Mouse (Mus musculus): ENCODE measurements around the gene Dazap2. TPM values are rescaled to one million over a fixed set of nuclear protein-coding genes. Genes with fewer than 3 reads are reported as not detected.
A peak's percentile ranks its signal among the peaks of the same experiment; 100 is the strongest.

Dazap2 gene
- total RNA-seq (2021), result 10 to 100 TPM; 97.6 to 98.1 TPM
- long read RNA-seq, experiment 1, transcript Dazap2-201 (4 exons, 2,135 nt), result major isoform, 139 of 157 reads
- long read RNA-seq, experiment 1, partial matches to known transcripts, result 12 of 157 reads
- long read RNA-seq, experiment 1, other reads (novel, unspliced or antisense), result 6 of 157 reads
- long read RNA-seq, experiment 2, transcript Dazap2-201 (4 exons, 2,135 nt), result major isoform, 105 of 127 reads
- long read RNA-seq, experiment 2, partial matches to known transcripts, result 11 of 127 reads
- long read RNA-seq, experiment 2, other reads (novel, unspliced or antisense), result 11 of 127 reads

- intact Hi-C loops (cut with DNase I), result loop anchor here (5.0 kb wide), 2 partner anchors 63 to 123 kb away; partner anchors contain the start of gene Tfcp2
- peak; percentile 98 to 99 for DNase-seq (ENCODE audit: low spot score in 2 of 2)
These were observed at the start of gene Dazap2 for GRCm38 (mm10) chr15:100614996-100615824. Gene Dazap2, plus strand, starts transcription at chr15:100615349.

GRCm38 (mm10) chr15:100566531-100566930 is 48.6 kb upstream of the Dazap2 start:
- DNase-seq (ENCODE audit: low spot score in 2 of 2), result no peak
- intact Hi-C loops (cut with DNase I), result no loop called here

- intact Hi-C loops (cut with DNase I), result no loop called here
- no peak for DNase-seq (ENCODE audit: low spot score in 2 of 2)
These were observed 45.9 kb upstream of the Dazap2 start for GRCm38 (mm10) chr15:100569239-100569638.

- DNase-seq (ENCODE audit: low spot score in 2 of 2), result no peak
- intact Hi-C loops (cut with DNase I), result no loop called here
These were observed 41.2 kb upstream of the Dazap2 start for GRCm38 (mm10) chr15:100573946-100574345.

- intact Hi-C loops (cut with DNase I), result no loop called here
- no peak for DNase-seq (ENCODE audit: low spot score in 2 of 2)
These were observed 40.8 kb upstream of the Dazap2 start for GRCm38 (mm10) chr15:100574378-100574777.

GRCm38 (mm10) chr15:100575366-100575765 is 39.8 kb upstream of the Dazap2 start:
- intact Hi-C loops (cut with DNase I), result no loop called here
- no peak for DNase-seq (ENCODE audit: low spot score in 2 of 2)

GRCm38 (mm10) chr15:100576392-100576791 is 38.8 kb upstream of the Dazap2 start:
- intact Hi-C loops (cut with DNase I), result no loop called here
- DNase-seq (ENCODE audit: low spot score in 2 of 2), result no peak

- intact Hi-C loops (cut with DNase I), result no loop called here
- no peak for DNase-seq (ENCODE audit: low spot score in 2 of 2)
These were observed 38.3 kb upstream of the Dazap2 start for GRCm38 (mm10) chr15:100576810-100577209.

GRCm38 (mm10) chr15:100577972-100578371 is 37.2 kb upstream of the Dazap2 start:
- DNase-seq (ENCODE audit: low spot score in 2 of 2), result no peak
- intact Hi-C loops (cut with DNase I), result no loop called here

- DNase-seq (ENCODE audit: low spot score in 2 of 2), result no peak
- intact Hi-C loops (cut with DNase I), result no loop called here
These were observed 35.0 kb upstream of the Dazap2 start for GRCm38 (mm10) chr15:100580108-100580507.

- intact Hi-C loops (cut with DNase I), result no loop called here
- no peak for DNase-seq (ENCODE audit: low spot score in 2 of 2)
These were observed 29.2 kb upstream of the Dazap2 start for GRCm38 (mm10) chr15:100585931-100586330.

- DNase-seq (ENCODE audit: low spot score in 2 of 2), result no peak
- intact Hi-C loops (cut with DNase I), result no loop called here
These were observed 28.0 kb upstream of the Dazap2 start for GRCm38 (mm10) chr15:100587166-100587565.

GRCm38 (mm10) chr15:100588297-100588696 is 26.9 kb upstream of the Dazap2 start:
- intact Hi-C loops (cut with DNase I), result no loop called here

GRCm38 (mm10) chr15:100590436-100590835 is 24.7 kb upstream of the Dazap2 start:
- intact Hi-C loops (cut with DNase I), result no loop called here
- no peak for DNase-seq (ENCODE audit: low spot score in 2 of 2)

More at GRCm38 (mm10) chr15:100588297-100588696, 26.9 kb upstream of the Dazap2 start:
- no peak for DNase-seq (ENCODE audit: low spot score in 2 of 2)

GRCm38 (mm10) chr15:100592817-100593216 is 22.3 kb upstream of the Dazap2 start:
- intact Hi-C loops (cut with DNase I), result no loop called here
- no peak for DNase-seq (ENCODE audit: low spot score in 2 of 2)

- intact Hi-C loops (cut with DNase I), result loop anchor here (5.0 kb wide), 1 partner anchor 46 kb away; the partner anchor contains the start of gene Tfcp2
- no peak for DNase-seq (ENCODE audit: low spot score in 2 of 2)
These were observed 16.8 kb upstream of the Dazap2 start for GRCm38 (mm10) chr15:100598287-100598882.

- DNase-seq (ENCODE audit: low spot score in 2 of 2), result peak; percentile 46 to 76
- intact Hi-C loops (cut with DNase I), result loop anchor here (5.0 kb wide), 1 partner anchor 47 kb away; the partner anchor contains the start of gene Tfcp2
These were observed 16.3 kb upstream of the Dazap2 start for GRCm38 (mm10) chr15:100598883-100599275.

- DNase-seq (ENCODE audit: low spot score in 2 of 2), result peak in 1 of 2 experiments; percentile 37
- intact Hi-C loops (cut with DNase I), result loop anchor here (5.0 kb wide), 1 partner anchor 47 kb away; the partner anchor contains the start of gene Tfcp2
These were observed 15.7 kb upstream of the Dazap2 start, which contains the start of gene Pou6f1 for GRCm38 (mm10) chr15:100599276-100600046. Gene Pou6f1, minus strand, starts transcription at chr15:100599984.

GRCm38 (mm10) chr15:100600047-100600695 is 15.0 kb upstream of the Dazap2 start:
- intact Hi-C loops (cut with DNase I), result no loop called here
- DNase-seq (ENCODE audit: low spot score in 2 of 2), result peak; percentile 72 to 86

Measured in left cerebral cortex, postnatal 14 days (tissue).